Mouse (Mus musculus) mesoderm, embryonic 11.5 days (tissue): Measurements from ENCODE around the gene Trhde.
A peak's percentile ranks its signal among the peaks of the same experiment; 100 is the strongest.

Experiments used
- DNase-seq: peaks from one replicate; pipeline ENCODE4 v3.0.0-alpha.2; 2012; ENCODE audit warnings: low read depth, low spot score

Trhde gene

GRCm38 (mm10) chr10:114802161-114802651 lies at the start of gene Trhde:
Gene Trhde (minus strand): TSS chr10:114802307.
- DNase-seq, result peak; percentile 20

- DNase-seq, result no peak
Measured at GRCm38 (mm10) chr10:114841966-114842365, 39.9 kb upstream of the Trhde start.

DNA sequence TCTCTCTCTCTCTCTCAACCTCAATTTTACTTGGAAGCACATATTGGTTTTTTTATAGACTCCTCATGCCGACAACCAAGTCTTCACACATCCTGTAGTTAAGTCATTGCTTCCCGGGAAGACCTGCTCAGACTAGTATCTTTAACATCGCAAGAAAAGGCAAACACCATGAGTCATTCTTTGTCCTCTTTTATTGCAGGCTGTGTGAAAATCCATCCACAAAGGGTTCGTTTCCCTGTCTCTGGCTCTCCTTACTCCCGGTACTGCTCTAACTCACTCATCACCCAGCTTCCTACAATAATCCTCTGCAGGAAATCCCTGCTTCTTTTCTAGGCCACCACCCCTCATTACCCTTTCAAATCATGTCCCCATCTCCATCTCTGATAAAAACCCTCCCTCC lies 39.3 kb upstream of the Trhde start:
- DNase-seq, result no peak

GRCm38 (mm10) chr10:114831313-114831712 lies 29.2 kb upstream of the Trhde start:
- no peak for DNase-seq

DNA sequence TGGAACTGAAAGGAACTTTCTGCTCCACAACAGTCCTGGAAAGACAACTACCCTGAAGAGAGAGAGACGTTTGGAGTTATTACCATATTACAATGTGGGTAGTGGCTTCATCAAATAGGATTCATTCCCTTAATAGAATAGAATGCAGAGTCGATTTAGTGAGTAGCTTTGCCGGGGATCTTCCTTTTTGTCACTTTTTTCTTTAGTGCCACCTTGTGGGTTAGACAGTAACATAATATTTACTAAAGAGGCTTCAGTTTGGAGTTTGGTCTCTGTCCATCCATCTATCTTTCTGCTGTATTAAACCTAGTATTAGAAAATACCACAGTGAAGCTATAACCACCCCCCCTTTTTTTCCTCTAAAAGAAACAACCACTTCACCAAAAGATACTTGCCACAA lies 6.7 kb upstream of the Trhde start:
- no peak for DNase-seq

GRCm38 (mm10) chr10:114805884-114806283 lies 3.8 kb upstream of the Trhde start:
- peak; percentile 27 for DNase-seq

- peak; percentile 60 for DNase-seq
Measured at GRCm38 (mm10) chr10:114801457-114802160, 498 bp downstream of the Trhde start.

DNA sequence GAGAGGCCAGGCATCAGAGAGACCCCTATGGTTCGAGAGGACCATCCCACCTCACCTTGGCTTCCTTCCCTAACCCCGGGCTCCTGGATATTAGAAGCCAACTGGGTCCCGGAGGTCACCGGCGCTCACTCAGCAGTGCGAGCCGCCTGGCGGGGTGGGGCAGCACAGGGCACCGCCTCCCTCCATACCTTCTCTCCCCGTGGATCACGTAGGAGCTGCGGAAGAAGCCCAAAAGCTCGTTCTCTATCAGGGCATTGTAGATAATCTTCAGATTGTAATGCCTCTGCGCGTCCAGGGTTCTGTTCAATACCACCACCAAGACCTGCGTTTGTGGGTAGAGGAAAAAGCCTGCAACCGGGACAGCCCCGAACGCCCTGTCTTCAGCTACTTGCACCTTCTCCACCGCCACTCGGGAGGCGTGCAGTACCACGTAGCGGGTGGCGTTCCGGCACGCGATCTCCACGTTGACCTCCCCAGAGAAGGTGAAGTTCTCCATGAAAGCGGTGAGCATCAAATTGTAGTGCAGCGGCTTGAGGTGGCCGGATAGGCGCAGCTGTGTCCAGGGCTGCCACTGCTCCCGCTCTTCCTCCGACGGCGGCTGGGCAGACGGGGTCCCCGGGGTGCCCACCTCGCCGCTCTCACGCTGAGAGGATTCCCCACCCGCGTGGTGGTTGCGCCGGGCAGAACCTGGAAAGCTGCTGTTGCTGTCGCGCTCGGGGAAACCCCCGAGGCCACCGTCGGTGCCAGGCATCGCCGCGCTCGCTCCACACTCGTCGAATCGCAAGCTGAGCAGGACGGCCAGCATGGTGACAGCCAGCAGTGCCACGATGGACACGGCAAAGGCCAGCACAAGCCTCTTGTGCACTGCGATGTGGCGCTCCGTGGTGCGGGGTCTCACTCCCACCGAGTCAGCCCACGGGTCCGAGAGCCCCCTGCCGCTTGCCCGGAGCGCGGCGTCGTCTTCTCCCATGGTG lies 1.5 kb downstream of the Trhde start:
- peak; percentile 14 for DNase-seq

DNA sequence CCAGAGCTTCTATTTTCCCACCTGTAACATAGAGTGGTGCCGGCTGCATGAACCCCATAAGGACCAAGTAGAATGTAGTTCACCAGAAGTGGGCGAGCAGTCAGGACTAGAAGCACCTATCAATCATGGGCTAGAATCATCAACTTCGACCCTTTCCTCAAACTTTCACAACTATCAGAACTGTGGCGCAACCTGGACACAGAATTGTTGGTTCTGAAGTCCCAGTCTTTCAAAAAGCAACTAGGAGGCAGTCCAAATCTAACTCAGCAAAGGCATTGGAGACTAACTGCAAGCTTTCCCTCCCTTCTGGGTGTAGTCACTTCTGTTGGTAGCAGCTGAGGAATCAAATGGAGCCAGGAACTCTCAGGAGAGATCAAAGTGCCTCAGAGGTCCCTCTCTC lies 2.6 kb downstream of the Trhde start:
- DNase-seq, result no peak

DNA sequence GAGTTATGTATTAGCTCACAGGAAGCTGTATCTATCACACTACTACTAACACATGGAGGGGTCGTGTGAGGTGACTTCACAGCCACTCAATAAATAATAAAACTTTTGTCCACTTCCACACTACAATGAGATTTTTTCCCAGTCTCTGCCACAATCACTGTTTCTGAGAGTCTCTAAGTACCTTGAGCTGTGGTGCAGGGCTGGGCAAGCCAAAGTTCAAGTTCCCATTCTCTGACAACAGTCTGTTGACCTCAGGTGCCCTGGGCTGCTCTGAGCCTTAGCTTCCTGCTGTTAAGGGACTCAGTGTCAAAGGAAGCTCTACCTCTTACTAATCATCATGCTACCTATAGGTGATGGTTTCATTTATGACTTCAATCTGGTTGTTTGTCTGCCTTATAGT lies 3.3 kb downstream of the Trhde start:
- DNase-seq, result no peak

DNA sequence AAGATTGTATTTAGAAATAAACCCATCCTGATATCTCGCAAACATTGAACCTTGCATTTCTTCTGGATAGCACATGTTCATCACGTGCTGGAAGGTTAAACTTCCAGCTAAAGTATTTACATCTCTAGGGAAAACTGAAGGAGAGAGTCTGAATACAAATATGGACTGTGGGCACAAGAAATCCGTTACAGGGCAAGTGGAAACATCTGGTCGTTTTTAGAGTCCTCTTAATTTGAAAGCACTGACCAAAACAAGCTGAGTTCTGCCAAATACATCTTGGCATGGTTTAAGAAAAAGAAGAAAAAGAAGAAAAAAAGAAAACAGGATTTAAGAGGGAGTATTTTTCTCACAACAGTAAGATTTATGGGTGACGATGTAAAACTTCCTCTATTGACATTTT lies 3.9 kb downstream of the Trhde start:
- DNase-seq, result peak; percentile 12

DNA sequence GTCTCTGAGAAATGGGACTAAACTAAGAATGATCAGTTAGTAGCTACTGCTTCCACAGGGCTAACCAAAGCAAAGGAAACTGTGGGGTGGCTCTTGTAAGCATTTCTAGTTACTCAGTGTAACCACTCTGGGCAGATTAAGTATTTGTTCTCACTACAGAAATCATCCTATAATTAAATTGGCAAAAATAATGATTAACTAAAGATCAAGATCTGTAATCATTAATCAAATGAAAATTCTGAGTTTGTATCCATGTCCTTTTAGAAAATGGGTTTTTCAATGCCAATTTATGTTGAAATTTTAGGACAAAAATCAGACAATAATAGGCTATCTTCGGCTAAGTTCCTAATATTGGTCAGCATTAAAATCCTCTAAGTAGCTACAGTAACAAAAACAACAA lies 4.4 kb downstream of the Trhde start:
- DNase-seq, result no peak

DNA sequence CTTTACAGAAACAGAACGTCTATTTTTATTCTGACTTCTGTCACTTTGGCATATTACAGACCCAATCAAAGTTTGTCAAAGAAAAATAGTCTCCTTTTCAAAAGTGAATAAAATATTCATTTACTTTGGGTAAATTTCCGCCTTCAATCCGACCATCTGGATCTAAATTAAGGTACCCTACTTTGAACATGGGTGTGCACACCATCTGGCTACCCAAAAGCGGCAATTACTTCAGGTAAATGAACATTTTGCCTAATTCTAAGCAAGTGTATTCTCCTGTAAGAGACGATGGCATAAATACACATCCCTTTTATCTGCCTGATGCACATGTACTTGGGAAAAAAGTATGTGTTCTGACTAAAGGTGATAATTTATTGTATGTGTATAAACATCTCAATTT lies 5.2 kb downstream of the Trhde start:
- DNase-seq, result no peak

DNA sequence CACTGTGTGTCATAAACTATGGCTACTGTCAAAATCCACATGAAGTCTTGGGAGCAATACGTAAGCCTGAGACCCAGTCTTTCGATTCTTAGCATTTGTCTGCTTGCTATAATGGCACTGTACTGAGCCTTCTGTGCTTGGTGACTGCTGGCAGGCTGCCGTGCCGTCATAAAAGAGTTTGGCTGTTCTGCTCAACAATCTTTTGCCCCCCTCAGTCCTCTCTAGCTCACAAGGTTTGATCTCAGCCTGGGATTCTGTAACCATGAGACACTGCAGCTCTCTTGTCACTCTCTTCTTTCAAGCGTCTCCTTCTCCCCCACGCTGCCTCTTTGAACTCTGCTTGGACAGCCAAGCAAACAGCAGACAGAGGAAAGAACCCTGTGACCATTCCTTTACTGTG lies 7.9 kb downstream of the Trhde start:
- no peak for DNase-seq

GRCm38 (mm10) chr10:114765914-114766313 lies 36.2 kb downstream of the Trhde start:
- no peak for DNase-seq

DNA sequence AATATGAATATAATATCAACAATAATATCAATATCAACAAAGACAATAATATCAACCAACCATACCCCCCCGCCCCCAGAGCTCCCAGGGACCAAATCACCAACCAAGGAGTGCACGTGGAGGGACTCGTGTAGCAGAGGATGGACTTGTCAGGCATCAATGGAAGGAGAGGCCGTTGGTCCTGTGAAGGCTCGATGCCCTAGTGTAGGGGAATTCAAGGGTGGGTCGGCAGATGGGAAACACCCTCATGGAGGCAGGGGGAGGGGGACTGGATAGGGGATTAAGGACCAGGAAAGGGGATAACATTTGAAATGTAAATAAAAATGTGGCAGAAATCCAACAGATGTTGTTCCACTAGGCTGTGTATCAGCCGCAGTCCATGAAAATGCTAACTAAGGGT lies 40.0 kb downstream of the Trhde start:
- no peak for DNase-seq

DNA sequence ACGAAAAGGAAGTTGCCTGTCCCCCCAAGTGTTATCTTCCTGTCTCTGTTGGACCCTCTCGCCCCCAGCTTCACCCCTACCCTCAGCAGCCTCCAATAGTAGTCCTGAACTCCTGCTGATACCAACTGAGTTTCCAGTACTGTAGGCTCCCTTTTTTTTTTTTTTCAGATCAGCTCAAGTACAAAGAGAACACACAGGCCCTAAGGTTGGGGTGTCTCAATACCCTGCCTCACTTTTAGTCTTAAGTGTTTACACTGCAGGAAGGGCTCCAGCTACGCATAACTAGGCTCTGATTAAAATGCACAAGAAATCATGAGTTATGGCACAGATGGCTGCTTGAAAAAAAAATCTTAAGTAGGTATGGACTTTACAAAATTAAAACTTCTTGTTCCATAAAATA lies 42.9 kb downstream of the Trhde start:
- DNase-seq, result no peak

GRCm38 (mm10) chr10:114758614-114759013 lies 43.5 kb downstream of the Trhde start:
- DNase-seq, result no peak

- DNase-seq, result no peak
Measured at GRCm38 (mm10) chr10:114742755-114743705, 59.1 kb downstream of the Trhde start.

DNA sequence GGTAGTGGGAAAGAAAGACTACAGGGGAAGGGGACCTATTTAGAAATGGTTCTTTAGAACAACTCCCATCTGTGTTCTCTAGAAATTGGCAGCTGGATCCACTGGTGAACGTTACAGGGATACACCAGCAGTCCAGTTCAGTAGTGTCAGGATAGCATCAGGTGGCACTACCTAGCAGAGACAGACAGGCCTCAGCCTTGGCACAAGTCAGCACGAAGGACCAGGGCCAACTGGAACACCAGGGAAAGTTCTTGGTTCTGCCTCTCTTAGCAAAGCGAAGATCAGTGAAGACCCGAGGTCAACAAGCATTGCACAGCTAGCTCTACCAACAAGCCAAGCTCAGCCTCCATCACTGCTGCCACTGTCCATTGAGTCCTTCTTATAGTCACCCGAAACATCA lies 62.2 kb downstream of the Trhde start:
- no peak for DNase-seq

DNA sequence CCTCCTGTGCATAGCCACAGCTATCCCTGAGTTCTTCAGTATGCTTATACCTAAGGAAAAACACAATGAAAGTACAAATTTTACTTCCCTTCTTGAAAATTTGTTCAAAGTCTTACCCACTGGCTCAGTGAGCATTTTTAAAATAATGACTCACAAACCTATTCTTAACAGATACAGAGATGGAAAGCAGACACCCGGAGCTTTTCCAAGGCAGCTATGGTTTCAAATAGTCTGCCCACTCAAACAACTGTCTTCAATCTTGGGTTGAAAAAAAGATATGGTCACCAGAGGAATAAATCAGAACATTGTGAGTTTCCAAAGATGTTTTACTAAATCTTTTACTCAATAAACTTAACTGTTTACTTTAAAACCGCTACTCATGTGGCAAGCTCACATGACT lies 64.5 kb downstream of the Trhde start:
- DNase-seq, result no peak

- DNase-seq, result no peak
Measured at GRCm38 (mm10) chr10:114736377-114736776, 65.7 kb downstream of the Trhde start.
